Mouse (Mus musculus): ENCODE measurements at regions not wholly inside any gene's neighbourhood (a gene's known extent, or its start where the extent isn't known, plus 50 kb on each side); places are given as distances from the start of the nearest gene placed in this dataset.

GRCm38 (mm10) chr8:12330886-12331285 lies 52.3 kb downstream of the A230072I06Rik start:
- peaks cover 57% of the 10 kb centered on the region for H3K4me1 ChIP-seq
- WGBS = 42% methylated on average over 14 of the region's 14 CpGs
- H3K36me3 ChIP-seq = no peaks in the 10 kb centered on the region
- peak overlapping the region; percentile 24 for H3K27ac ChIP-seq (replicated peaks)
- no peaks in the 10 kb centered on the region for H3K9me3 ChIP-seq
- H3K4me3 ChIP-seq = no peak overlapping the region
- H3K27me3 ChIP-seq = peaks cover 13% of the 10 kb centered on the region
- no peak overlapping the region for H3K4me2 ChIP-seq (replicated peaks)
- H3K9ac ChIP-seq (replicated peaks) = no peak overlapping the region
- ATAC-seq (replicated peaks) = no peak

GRCm38 (mm10) chr8:12331652-12332051 lies 53.0 kb downstream of the A230072I06Rik start:
- H3K4me3 ChIP-seq = no peak overlapping the region
- H3K9ac ChIP-seq (replicated peaks) = no peak overlapping the region
- 65% methylated on average over 7 of the region's 7 CpGs for WGBS
- no peaks in the 10 kb centered on the region for H3K9me3 ChIP-seq
- H3K4me1 ChIP-seq = peaks cover 56% of the 10 kb centered on the region
- no peaks in the 10 kb centered on the region for H3K36me3 ChIP-seq
- H3K4me2 ChIP-seq (replicated peaks) = no peak overlapping the region
- peaks cover 21% of the 10 kb centered on the region for H3K27me3 ChIP-seq
- ATAC-seq (replicated peaks) = no peak
- H3K27ac ChIP-seq (replicated peaks) = no peak overlapping the region

DNA sequence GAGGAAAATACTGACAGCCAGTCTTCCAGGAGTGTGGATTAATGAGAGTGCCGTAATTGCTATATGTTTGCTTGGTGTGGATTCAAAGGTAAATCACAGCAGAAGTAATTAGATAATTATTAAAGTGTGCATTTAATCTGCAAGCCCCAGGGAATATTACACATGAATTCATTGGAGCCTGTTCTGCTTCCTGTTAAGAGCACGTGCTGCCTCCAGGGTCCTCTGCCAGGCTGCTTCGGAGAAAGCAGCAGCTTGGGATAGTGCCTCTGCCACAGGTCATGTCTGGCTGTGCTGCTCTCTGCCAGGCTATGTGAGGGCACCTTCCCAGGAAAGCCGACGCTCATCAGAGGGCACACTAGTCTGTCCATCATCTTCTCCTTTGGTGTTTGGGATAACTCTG lies 55.5 kb downstream of the A230072I06Rik start:
- Histone ChIP-seq H3K4me2 (replicated peaks) (no peak overlapping the region), H3K36me3 (no peaks in the 10 kb centered on the region), H3K4me3 (no peak overlapping the region), H3K27me3 (peaks cover 29% of the 10 kb centered on the region), H3K9me3 (no peaks in the 10 kb centered on the region), H3K27ac (replicated peaks) (no peak overlapping the region), H3K4me1 (peaks cover 40% of the 10 kb centered on the region), H3K9ac (replicated peaks) (no peak overlapping the region)
- no peak for ATAC-seq (replicated peaks)
- WGBS = 40% methylated on average over 5 of the region's 5 CpGs

GRCm38 (mm10) chr8:12334605-12335004 lies 56.0 kb downstream of the A230072I06Rik start:
- WGBS = 64% methylated on average over 7 of the region's 7 CpGs
- Histone ChIP-seq H3K27me3 (peaks cover 29% of the 10 kb centered on the region), H3K4me1 (peaks cover 43% of the 10 kb centered on the region), H3K27ac (replicated peaks) (no peak overlapping the region), H3K4me2 (replicated peaks) (no peak overlapping the region), H3K36me3 (no peaks in the 10 kb centered on the region), H3K4me3 (no peak overlapping the region), H3K9ac (replicated peaks) (no peak overlapping the region), H3K9me3 (no peaks in the 10 kb centered on the region)
- no peak for ATAC-seq (replicated peaks)

DNA sequence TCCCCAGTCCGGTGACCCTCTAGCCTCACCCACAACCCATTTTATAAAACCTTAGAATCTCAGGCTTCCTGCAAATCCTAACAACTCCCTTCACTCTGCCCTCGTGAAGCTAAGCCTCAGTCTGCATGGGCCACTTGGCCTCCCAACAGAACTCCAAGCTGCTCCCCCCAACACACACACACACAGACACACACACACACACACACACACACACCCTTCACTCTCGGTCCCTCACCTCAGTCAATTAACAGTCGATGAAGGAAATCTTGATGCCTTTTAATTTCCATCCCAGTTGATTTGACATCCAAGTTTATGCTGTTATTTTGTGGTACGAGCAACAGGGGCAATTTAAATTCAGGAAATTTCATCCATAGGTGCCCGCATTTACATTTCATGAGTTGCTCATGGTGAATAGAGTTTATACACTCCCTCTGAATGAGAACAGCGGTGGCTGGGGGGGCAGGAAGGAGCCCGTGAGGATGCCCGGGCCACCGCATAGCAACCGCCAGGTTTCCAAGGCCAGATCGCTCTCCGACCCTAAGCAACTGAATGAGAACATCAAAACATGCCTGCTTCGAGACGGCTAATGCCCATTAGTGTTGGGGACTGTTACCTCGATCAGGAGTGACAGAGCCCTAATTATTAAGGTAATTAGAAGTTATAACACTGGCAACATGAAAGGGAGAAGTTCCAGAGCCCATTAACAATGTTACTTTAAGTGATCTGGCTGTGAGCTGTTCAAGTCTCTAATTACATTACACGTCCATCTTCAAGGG lies 55.8 kb upstream of the Sox1 start:
- peak overlapping the region; percentile 14; the same call in 1 of the 2 replicates for H3K27ac ChIP-seq (replicated peaks)
- ATAC-seq (replicated peaks) = peak; percentile 83

GRCm38 (mm10) chr8:12340946-12341345 lies 54.1 kb upstream of the Sox1 start:
- Histone ChIP-seq H3K9me3 (no peaks in the 10 kb centered on the region), H3K4me3 (no peak overlapping the region), H3K4me2 (replicated peaks) (no peak overlapping the region), H3K36me3 (no peaks in the 10 kb centered on the region), H3K27ac (replicated peaks) (no peak overlapping the region), H3K4me1 (peaks cover 14% of the 10 kb centered on the region), H3K27me3 (peaks cover 26% of the 10 kb centered on the region), H3K9ac (replicated peaks) (no peak overlapping the region)
- ATAC-seq (replicated peaks) = no peak
- WGBS = 70% methylated on average over 5 of the region's 5 CpGs

More for the DNA sequence above, 55.8 kb upstream of the Sox1 start:
- H3K27me3 ChIP-seq = peaks cover 32% of the 10 kb centered on the region
- whole genome bisulfite sequencing = 11% methylated on average over 17 of the region's 17 CpGs
- no peaks in the 10 kb centered on the region for H3K9me3 ChIP-seq
- no peak overlapping the region for H3K9ac ChIP-seq (replicated peaks)
- no peak overlapping the region for H3K4me3 ChIP-seq
- H3K4me2 ChIP-seq (replicated peaks) = no peak overlapping the region
- no peaks in the 10 kb centered on the region for H3K36me3 ChIP-seq
- H3K4me1 ChIP-seq = peaks cover 18% of the 10 kb centered on the region
